Mouse (Mus musculus) spleen, postnatal 0 days (tissue): ENCODE results near the gene Arhgef39. TPM values are rescaled to one million over a fixed set of nuclear protein-coding genes. Genes with fewer than 3 reads are reported as not detected.

Experiments used
- polyA plus RNA-seq: library from polyadenylated mRNA; unstranded; fragments of >200 nt; fragmentation: Nextera tagmentation; extraction: Ambion mirVana; gene quantifications from 2 replicates; pipeline ENCODE4 v1.2.1, GENCODE M21; 2015

Arhgef39 gene
- 38.1 and 40.1 TPM in 2 replicates for polyA plus RNA-seq

DNA sequence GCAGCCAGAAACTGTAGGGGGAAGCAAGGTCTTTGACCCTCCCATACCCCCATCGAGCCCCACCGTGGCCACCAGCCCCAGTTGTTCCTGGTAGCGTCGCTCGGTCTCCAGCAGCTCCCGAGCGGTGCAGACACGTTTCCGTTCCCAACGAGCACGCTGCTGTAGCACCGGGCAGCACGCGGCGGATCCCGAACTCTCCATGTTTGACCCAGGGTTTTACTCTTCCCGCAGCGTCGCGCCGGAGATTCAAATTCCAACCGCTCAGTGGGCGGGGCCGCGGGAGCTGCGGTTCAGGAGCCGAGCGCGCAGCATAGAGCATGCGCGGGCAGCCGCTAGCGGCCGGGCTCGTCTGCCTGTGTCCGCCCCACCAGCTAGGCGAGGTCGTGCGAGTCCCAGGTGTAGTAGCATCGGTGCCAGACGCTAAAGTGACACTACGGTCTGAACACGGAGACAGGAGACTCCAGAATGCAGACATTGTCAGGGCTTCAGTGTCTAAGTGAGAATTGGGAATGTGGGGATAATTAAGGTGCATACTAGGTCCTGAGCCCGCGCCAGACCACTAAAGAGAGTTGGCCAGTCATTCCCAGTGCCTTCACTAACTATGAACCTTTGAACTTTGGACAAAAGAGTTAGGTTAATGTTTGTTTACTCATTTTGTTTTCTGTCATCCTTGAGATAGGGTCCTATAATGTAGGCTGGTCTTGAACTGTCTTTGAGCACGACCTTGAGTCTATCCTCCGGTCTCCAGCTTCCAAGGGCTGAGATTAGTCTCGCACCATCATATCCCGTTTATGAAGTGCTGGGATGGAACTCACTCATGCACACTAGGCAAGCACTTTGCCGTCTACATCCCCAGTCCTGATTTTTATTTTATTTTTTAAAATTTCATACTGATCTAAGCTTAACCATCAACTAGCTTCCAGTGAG is at the start of gene Arhgef39:
Arhgef39 (minus strand) TSS at position 289 of the 927 bp plus-strand sequence.

DNA sequence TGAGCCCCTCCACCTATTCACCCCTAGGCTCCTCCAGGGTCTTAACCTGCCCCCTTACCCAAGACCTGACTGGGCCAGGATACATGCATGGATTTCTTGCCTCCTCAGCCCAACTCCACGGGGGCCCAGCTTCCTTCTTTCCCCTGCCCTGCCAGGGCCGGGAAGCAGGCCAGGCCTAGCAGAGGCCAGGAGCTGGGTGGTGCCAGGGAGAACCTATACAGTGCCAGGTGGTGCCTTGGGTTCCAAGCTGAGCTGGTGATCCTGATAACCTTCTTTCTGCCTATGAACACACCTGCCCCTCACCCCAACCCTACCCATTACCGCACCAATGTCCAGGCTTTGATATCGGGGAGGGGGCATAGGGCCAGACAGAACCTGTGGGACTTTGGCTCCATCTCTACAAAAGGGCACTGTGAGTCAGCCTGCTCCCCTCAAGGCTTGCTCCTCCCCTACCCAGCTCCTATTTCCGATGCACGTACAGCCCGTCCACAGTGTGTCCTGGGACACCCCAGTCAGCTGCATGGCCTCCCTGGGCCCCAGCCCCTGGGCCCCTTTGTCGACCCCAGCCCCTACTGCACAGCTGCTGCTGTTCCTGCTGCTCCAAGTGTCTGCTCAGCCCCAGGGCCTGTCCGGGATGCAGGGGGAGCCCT is 7.2 kb upstream of the Arhgef39 start, which contains the start of gene Car9:
Car9 (plus strand) TSS at position 431 of the 650 bp plus-strand sequence.

DNA sequence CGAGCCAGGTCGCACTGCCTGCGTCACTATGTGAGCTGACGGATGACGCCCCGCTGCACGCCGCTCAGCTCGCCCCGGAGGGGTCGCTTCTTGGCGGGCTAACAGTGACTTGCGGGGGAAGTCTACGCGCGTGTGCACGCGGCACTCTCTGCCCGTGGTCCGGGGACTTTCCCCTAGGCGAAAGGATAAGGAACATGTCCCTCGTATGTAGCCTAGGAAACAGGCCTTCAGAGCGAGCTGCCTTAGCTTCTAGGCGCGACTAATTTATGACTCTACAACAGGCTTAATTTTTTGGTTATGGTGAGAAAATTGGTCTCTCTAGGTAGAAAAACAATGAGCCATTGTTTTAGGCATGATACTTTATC is 6.7 kb downstream of the Arhgef39 start, which contains the start of gene Ccdc107:
Ccdc107 (plus strand) TSS at position 80 of the 365 bp plus-strand sequence.

DNA sequence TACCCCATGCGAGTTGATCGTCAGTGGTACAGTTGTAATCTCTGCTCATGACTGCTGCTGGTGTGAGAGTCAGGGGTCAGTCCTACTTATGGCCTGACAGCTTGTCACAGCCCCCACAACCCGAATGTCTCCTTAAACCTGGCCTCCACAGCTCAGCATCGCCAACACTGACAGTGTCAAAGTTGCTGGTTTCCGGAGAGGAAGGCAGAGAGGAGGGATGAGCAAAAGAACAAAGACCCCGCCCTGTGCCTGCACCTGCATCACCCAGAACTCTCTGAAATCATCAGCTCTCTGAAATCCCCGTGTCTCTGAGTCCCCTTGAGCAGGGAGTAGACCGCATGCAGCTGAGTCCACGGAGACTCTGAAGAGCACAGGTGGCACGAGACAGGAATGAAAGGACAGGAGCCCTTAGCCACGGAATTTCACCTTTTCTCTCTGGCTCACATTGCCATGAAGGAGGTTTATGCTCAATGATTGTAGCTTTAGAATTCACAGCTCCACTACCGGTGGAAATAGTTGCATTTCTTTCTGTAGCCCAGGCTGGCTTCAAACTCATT is 15.9 kb downstream of the Arhgef39 start, which contains the start of gene Sit1:
Sit1 (minus strand) TSS at position 200 of the 557 bp plus-strand sequence.

DNA sequence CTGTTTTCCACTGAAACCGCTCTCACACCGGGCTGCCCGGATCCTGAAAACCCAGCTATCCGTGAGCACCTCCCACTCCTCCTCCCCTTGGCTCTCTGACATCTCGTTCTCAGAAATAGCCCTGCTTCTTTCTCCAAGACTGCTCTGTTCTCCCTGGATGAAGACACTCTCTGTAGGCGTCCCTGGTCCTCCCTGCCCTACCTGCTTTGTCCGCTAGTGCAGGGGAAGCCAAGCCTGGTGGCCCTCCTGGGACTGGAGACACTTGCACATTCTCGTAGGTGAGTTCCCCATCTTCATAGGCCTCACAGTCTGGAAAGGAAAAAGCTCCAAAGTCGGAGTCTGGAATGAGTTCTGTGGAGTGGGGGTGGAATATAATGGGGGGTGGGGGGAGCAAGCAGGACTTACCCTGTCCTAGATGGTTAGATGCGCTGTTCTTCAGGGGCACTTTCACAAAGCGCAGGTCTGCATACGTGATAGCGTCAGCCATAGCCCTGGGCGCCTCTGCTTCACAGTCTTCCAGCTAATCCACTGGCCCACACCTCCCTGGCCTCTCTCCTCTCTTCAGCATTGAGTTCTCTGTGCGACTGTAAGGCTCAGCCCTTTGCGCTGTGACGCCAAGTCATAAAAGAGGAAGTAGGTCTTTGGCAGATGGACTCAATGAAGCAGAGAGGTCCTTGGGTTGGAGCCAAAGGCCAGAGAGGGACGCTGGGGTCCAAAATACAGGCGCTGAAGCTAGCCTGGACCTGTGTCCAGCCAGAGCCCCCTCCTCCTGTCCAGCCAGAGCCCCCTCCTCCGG is 45.3 kb downstream of the Arhgef39 start, which contains the start of gene Cd72:
Cd72 (minus strand) TSS at position 588 of the 796 bp plus-strand sequence.

Other genes with a start within 250 kb of the Arhgef39 start
- 0.82 and 1.6 TPM in 2 replicates for gene Atp8b5, start 232.5 kb downstream of the Arhgef39 start, polyA plus RNA-seq
- gene Rusc2, start 117.7 kb downstream of the Arhgef39 start, polyA plus RNA-seq = 3.6 and 3.9 TPM in 2 replicates
- gene Fam166b, start 70.6 kb downstream of the Arhgef39 start, polyA plus RNA-seq = not detected in 2 replicates
- gene Tesk1, start 57.8 kb downstream of the Arhgef39 start, polyA plus RNA-seq = 1.3 and 2.5 TPM in 2 replicates
- gene Cd72, start 45.1 kb downstream of the Arhgef39 start, polyA plus RNA-seq = 8.4 and 12.7 TPM in 2 replicates
- gene Sit1, start 16.0 kb downstream of the Arhgef39 start, polyA plus RNA-seq = 0.59 and 1.4 TPM in 2 replicates
- 42.9 and 45.9 TPM in 2 replicates for gene Ccdc107, start 6.8 kb downstream of the Arhgef39 start, polyA plus RNA-seq
- gene Car9, start 7.3 kb upstream of the Arhgef39 start, polyA plus RNA-seq = 3.2 and 3.7 TPM in 2 replicates
- 63.0 and 70.1 TPM in 2 replicates for gene Tpm2, start 24.1 kb upstream of the Arhgef39 start, polyA plus RNA-seq
- 23.7 and 33.8 TPM in 2 replicates for gene Creb3, start 62.6 kb upstream of the Arhgef39 start, polyA plus RNA-seq
- gene Tln1, start 63.0 kb upstream of the Arhgef39 start, polyA plus RNA-seq = 62.7 and 73.4 TPM in 2 replicates
- gene Rgp1, start 79.0 kb upstream of the Arhgef39 start, polyA plus RNA-seq = 16.0 and 17.6 TPM in 2 replicates
- 16.9 and 18.2 TPM in 2 replicates for gene Gba2, start 79.2 kb upstream of the Arhgef39 start, polyA plus RNA-seq
- gene Msmp, start 84.8 kb upstream of the Arhgef39 start, polyA plus RNA-seq = 0.54 and 0.72 TPM in 2 replicates
- gene Npr2, start 132.2 kb upstream of the Arhgef39 start, polyA plus RNA-seq = 3.3 and 4.7 TPM in 2 replicates
- gene Spag8, start 153.9 kb upstream of the Arhgef39 start, polyA plus RNA-seq = 0.20 and 0.70 TPM in 2 replicates
- gene Hint2, start 156.8 kb upstream of the Arhgef39 start, polyA plus RNA-seq = 73.1 and 79.8 TPM in 2 replicates
- gene Tmem8b, start 169.3 kb upstream of the Arhgef39 start, polyA plus RNA-seq = 1.1 and 1.5 TPM in 2 replicates
- gene Fam221b, start 169.4 kb upstream of the Arhgef39 start, polyA plus RNA-seq = 1.5 and 2.0 TPM in 2 replicates
- not detected in 2 replicates for gene Olfr70, start 201.1 kb upstream of the Arhgef39 start, polyA plus RNA-seq
- gene Olfr71, start 210.6 kb upstream of the Arhgef39 start, polyA plus RNA-seq = not detected in 2 replicates
- 0.17 and 0.59 TPM in 2 replicates for gene Hrct1, start 227.5 kb upstream of the Arhgef39 start, polyA plus RNA-seq
- gene Spaar, start 230.3 kb upstream of the Arhgef39 start, polyA plus RNA-seq = 0.07 TPM in 1 of 2 replicates, not detected in the other